Mouse (Mus musculus): Measurements from ENCODE around the gene Pdpr. TPM values are rescaled to one million over a fixed set of nuclear protein-coding genes. Genes with fewer than 3 reads are reported as not detected.
"Not testable (repeated sequence)": the region's sequence is repeated elsewhere in the genome, so short reads cannot be mapped to it uniquely, and the experiment has no call there.

Gene Pdpr
- polyA plus RNA-seq, 1 experiment = 11.6 TPM

GRCm38 (mm10) chr8:111075926-111076325 lies 18.5 kb upstream of the Pdpr start:
- TF ChIP-seq GATA1 (IDR thresholded peaks at IDR 0.05; ENCODE audit: low read length) = no peak

GRCm38 (mm10) chr8:111079461-111079860 lies 15.0 kb upstream of the Pdpr start:
- no peak for TF ChIP-seq GATA1 (IDR thresholded peaks at IDR 0.05; ENCODE audit: low read length)

GRCm38 (mm10) chr8:111079861-111080271 lies 14.6 kb upstream of the Pdpr start:
- no peak for TF ChIP-seq GATA1 (IDR thresholded peaks at IDR 0.05; ENCODE audit: low read length)

GRCm38 (mm10) chr8:111081580-111082258 lies 12.7 kb upstream of the Pdpr start:
- TF ChIP-seq GATA1 (IDR thresholded peaks at IDR 0.05; ENCODE audit: low read length) = no peak

DNA sequence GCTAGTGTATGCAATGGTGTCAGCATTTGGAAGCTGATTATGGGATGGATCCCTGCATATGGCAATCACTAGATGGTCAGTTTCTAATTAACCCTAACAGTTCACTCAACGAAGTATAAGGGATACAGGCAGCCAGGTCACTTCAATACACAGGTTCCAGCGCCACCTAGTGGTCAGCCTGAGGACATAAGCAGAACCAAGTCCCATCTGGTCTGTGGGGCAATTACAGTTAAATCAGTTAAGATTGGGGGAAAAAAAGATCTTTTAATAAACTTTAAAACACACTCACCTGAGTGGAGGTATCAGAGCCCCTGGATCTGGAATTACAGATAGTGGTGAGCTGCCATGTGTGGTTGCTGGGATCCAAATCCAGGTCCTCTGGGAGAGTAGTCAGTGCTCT lies 4.3 kb upstream of the Pdpr start:
- no peak for TF ChIP-seq GATA1 (IDR thresholded peaks at IDR 0.05; ENCODE audit: low read length)

GRCm38 (mm10) chr8:111091706-111092105 lies 2.7 kb upstream of the Pdpr start:
- TF ChIP-seq GATA1 (IDR thresholded peaks at IDR 0.05; ENCODE audit: low read length) = no peak

GRCm38 (mm10) chr8:111092326-111092725 lies 2.1 kb upstream of the Pdpr start, which contains the start of gene Clec18a:
Gene Clec18a (minus strand): TSS chr8:111092426.
- TF ChIP-seq GATA1 (IDR thresholded peaks at IDR 0.05; ENCODE audit: low read length) = not testable (repeated sequence)

GRCm38 (mm10) chr8:111114891-111115290 lies 20.5 kb downstream of the Pdpr start:
- no peak for TF ChIP-seq GATA1 (IDR thresholded peaks at IDR 0.05; ENCODE audit: low read length)

DNA sequence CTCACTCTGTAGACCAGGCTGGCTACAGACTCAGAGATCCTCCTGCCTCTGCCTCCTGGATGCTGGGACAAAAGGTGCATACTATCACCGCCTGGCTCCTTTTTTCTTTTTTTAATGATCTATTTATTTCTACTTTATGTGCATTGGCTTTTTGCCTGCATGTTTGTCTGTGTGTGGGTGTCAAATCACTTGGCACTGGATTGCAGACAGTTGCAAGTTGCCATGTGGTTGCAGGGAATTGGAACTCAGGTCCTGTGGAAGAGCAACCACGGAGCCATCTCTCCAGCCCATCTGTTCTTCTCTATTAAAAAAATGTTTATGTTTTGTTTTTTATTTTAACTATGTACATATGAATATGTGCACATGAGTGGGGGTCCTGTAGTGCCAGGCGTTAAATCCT lies 25.1 kb downstream of the Pdpr start:
- TF ChIP-seq GATA1 (IDR thresholded peaks at IDR 0.05; ENCODE audit: low read length) = no peak

DNA sequence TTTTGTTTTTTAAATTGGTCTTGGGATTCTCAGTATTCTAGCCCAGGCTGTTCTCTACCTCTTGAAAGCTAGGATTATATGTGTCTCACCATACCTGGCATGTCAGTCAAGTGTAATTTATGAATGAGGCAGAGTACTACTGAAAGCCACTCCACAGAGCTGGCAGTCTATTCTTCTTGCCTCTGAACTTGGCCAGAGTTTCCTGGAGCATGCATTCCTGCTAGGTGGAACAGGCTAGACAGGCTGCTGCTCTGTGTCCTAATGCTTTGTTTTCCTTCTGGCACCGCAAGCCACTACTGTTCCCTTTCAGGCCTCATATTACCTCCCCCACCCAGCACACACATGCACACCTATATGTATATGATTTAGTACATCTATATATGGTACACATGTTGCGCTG lies 36.3 kb downstream of the Pdpr start:
- no peak for TF ChIP-seq GATA1 (IDR thresholded peaks at IDR 0.05; ENCODE audit: low read length)

DNA sequence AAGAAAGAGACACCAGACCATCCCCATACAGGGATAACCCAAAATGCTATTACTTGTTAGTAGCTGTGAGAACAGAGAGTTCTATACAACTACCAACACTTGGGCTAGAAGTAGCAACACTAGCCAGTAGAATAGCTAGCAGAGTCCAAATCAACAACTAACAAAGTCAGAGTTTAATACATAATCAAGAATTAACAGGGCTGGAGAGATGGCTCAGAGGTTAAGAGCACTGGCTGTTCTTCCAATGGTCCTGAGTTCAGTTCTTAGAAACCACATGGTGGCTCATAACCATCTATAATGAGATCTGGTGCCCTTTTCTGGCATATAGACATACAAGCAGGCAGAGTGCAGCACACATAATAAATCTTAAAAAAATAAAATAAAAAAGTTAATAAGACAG lies 48.1 kb downstream of the Pdpr start:
- no peak for TF ChIP-seq GATA1 (IDR thresholded peaks at IDR 0.05; ENCODE audit: low read length)

DNA sequence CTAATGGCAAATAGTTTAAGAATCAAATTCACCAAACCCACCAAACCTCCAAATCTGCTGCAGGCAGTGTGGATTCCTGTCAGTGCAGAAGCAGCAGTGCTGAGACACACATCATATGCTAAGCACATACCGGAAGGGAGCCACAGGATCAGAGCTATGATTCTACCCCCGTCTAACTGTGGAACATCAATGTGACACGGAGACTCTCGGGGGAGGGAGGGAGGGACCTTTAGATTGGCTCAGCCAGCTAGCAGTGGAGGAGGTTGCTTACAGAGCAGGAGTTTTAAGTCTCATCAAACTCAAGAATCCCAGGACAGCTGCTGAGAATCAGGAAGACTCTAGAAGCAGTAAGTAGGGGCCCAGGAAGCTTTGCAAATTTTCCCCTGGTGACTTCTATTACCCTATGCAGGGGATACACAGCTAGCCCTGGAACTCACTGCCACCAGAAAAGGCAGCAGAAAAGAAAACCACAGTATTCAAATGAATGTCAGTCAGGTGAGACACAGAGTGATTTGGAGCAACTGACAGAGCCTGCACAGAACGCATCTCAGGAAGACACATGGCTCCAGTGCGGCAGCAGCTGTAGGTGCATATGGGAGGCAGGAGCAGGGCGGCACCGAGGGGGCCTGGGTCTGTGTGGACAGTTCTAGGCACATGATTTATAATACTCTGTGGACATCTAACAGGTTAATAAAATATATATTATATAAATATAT lies 61.4 kb downstream of the Pdpr start:
- no peak for TF ChIP-seq GATA1 (IDR thresholded peaks at IDR 0.05; ENCODE audit: low read length)

DNA sequence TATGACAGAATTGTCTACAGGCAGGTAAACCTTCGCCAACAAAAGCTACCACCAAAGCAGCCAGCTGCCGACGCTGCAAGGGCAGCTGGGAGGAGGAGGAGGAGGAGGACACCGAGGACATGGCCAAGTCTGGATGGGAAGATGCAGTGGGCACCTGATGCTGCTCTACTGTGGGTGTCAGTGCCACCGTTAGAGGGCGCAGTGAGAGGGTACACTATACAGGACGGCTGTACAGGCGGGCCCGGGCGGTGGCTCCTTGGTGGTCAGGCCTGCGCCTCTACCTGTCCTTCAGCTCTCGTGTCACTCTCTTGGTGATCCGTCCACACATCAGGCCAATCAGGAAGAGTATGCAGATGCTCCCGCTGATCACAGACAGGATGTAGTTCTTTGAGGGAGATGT lies 63.2 kb downstream of the Pdpr start:
- TF ChIP-seq GATA1 (IDR thresholded peaks at IDR 0.05; ENCODE audit: low read length) = no peak

DNA sequence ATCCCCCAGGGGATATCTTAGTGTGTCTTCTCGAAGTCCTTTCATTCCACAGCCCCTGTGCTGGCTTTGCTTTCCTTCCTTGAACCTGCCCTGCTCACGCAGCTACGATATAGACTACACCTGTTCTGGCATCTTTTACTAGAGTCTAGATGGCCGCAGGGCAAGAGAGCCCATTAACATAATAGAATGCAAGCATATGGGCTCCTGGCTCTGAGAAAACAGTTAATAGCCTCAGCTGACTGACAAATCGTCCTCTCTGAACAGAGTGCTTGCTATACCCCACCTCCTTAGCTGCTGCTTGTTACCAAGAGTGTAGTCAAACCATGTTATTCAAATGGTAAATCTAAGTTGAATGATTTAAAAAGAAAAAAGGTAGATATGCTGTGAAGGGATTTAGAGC lies 77.2 kb downstream of the Pdpr start:
- TF ChIP-seq GATA1 (IDR thresholded peaks at IDR 0.05; ENCODE audit: low read length) = no peak

- TF ChIP-seq GATA1 (IDR thresholded peaks at IDR 0.05; ENCODE audit: low read length) = no peak
Measured at GRCm38 (mm10) chr8:111185472-111185947, 91.1 kb downstream of the Pdpr start.

Other genes starting within 250 kb of the Pdpr start
- 20.8 and 31.7 TPM in 2 replicates for gene Cog4, start 248.0 kb upstream of the Pdpr start, polyA plus RNA-seq (2012)
- gene Sf3b3, start 247.8 kb upstream of the Pdpr start, polyA plus RNA-seq (2012) = 7.1 and 8.9 TPM in 2 replicates
- 11.8 and 14.2 TPM in 2 replicates for gene Fuk, start 192.1 kb upstream of the Pdpr start, polyA plus RNA-seq (2012)
- gene St3gal2, start 174.7 kb upstream of the Pdpr start, polyA plus RNA-seq (2012) = 95.7 and 122 TPM in 2 replicates
- 62.6 and 66.5 TPM in 2 replicates for gene Ddx19a, start 96.8 kb upstream of the Pdpr start, polyA plus RNA-seq (2012)
- 4.3 and 5.8 TPM in 2 replicates for gene Ddx19b, start 62.9 kb upstream of the Pdpr start, polyA plus RNA-seq (2012)
- 30.4 and 56.2 TPM in 2 replicates for gene Aars, start 61.5 kb upstream of the Pdpr start, polyA plus RNA-seq (2012)
- gene Exosc6, start 38.3 kb upstream of the Pdpr start, polyA plus RNA-seq (2012) = 88.9 and 152 TPM in 2 replicates
- gene Clec18a, start 2.2 kb upstream of the Pdpr start, polyA plus RNA-seq (2012) = not detected in 2 replicates
- 6.5 and 7.3 TPM in 2 replicates for gene Glg1, start 164.6 kb downstream of the Pdpr start, polyA plus RNA-seq (2012)
- gene Rfwd3, start 205.6 kb downstream of the Pdpr start, polyA plus RNA-seq (2012) = 3.5 and 3.7 TPM in 2 replicates
- not detected in 2 replicates for gene Mlkl, start 243.5 kb downstream of the Pdpr start, polyA plus RNA-seq (2012)